Mouse (Mus musculus): ENCODE data around the gene Caln1.

DNA sequence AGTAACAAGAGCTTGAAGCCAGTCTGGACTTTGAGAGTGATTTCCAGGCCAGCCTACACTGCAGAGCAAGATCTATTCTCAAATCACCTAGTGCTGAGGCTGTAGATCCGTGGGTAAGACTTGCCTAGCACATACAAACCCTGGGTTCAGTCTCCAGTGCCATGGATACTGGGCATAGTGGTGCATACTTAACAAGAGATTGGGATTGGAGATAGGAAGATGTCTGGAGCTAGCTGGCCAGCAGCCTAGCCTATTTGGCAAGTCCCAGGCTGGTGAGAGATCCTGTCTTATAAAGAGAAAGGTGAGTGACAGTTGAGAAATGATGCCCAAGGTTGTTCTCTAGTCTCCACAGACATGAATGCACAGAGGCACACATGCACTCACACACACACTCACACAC, 441.6 kb downstream of the Caln1 start:
- TF ChIP-seq CTCF (conservative IDR thresholded peaks at IDR 0.05; ENCODE audit: low read length) (no peak), NANOG (IDR thresholded peaks at IDR 0.05; ENCODE audit: borderline replicate concordance, low read length) (no peak)

All from E14TG2a.4 (cell line).